Mouse (Mus musculus): ENCODE results near the gene Slc35c1.

DNA sequence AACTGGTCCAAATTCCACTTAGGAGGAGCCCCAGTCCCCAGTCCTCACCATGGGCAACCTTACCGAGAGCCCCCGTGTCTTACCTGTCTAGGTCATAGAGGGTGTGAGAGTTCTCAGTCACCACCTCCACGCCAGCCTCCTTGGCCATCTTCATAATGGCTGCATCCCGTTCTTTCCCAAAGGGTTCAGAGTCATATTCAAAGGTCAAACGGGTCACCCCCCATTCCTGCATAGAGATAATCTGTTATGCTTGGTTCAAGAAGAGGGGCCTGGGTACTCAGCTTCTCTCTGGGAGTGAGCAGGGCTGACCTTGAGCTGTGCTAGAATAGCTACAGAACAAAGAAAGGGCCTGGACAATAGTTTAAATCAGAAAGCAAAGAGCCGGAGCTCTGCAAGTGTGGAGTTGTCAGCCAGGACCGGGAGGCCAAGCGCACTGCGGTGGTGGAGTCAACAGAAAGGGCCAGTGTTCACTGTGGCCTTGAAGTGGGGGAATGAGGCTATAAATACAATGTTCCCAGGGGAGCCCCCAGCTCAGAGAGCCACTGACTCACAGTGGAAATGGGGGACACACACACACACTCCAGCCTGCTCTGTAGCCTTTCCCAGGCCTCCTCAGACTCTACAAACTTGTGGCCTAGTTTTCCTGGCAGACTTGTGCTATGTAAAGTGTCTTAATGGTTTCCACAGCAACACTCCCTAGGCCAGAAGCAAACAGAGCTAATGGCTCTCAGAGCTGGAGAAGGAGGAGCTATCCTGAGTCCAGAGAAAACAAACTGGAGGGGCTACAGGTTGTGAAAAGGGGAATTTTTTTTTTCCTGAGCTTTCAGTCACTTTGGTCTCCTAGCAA, 35.7 kb downstream of the Slc35c1 start:
- TF ChIP-seq CTCF (IDR thresholded peaks at IDR 0.05; ENCODE audit: low read depth, low read length): no peak
- TF ChIP-seq POLR2A (IDR thresholded peaks at IDR 0.05; ENCODE audit: extremely low read depth, insufficient read depth, low read length): no peak

Measured in liver, adult 2 months (tissue).